Mouse (Mus musculus): Measurements from ENCODE around the gene Tead1. TPM values are rescaled to one million over a fixed set of nuclear protein-coding genes. Genes with fewer than 3 reads are reported as not detected.

Tead1 gene
- polyA plus RNA-seq, 1 experiment from 2014 or later, result 2.1 TPM

DNA sequence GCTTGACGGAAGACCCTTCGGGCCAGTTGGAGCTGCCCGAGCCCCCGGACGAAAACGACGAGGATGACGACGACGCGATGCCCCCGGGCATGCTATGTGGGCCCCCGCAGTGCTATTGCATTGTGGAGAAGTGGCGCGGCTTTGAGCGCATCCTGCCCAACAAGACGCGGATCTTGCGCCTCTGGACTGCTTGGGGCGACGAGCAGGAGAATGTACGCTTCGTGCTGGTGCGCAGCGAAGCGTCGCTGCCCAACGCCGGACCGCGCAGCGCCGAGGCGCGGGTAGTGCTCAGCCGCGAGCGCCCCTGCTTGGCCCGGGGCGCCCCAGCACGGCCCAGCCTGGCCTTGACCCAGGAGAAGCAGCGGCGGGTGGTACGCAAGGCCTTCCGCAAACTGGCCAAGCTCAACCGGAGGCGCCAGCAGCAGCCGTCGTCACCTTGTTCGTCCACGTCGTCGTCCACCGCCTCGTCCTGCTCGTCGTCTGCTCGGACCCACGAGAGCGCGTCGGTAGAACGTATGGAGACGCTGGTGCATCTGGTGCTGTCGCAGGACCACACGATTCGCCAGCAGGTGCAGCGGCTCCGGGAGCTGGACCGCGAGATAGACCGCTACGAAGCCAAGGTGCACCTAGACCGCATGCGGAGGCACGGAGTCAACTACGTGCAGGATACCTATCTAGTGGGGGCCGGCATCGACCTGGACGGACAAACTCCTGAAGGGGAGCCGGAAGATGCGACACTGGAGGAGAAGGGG, 275.4 kb downstream of the Tead1 start:
- Histone ChIP-seq H3K9ac (replicated peaks) (no peak overlapping the region), H3K27me3 (ENCODE audit: insufficient read depth, low read length) (peaks cover 43% of the 10 kb centered on the region), H3K36me3 (replicated peaks; ENCODE audit: insufficient read depth, low read length) (no peaks in the 10 kb centered on the region), H3K27ac (ENCODE audit: low read depth) (no peak overlapping the region), H3K4me2 (ENCODE audit: low read depth, low read length) (peak overlapping the region; percentile 67), H3K9me3 (ENCODE audit: low read length) (no peaks in the 10 kb centered on the region), H3K4me1 (ENCODE audit: insufficient read depth) (peaks cover 9% of the 10 kb centered on the region), H3K4me3 (ENCODE audit: low read depth, low read length) (peak overlapping the region; percentile 37)
- TF ChIP-seq EP300 (IDR thresholded peaks at IDR 0.05; ENCODE audit: low read depth) (no peak), CTCF (IDR thresholded peaks at IDR 0.05; ENCODE audit: low read depth) (no peak)
- 3% methylated on average over 78 of the region's 82 CpGs for WGBS (ENCODE audit: insufficient replicate concordance)
- ATAC-seq (no peak), DNase-seq (no peak)

DNA sequence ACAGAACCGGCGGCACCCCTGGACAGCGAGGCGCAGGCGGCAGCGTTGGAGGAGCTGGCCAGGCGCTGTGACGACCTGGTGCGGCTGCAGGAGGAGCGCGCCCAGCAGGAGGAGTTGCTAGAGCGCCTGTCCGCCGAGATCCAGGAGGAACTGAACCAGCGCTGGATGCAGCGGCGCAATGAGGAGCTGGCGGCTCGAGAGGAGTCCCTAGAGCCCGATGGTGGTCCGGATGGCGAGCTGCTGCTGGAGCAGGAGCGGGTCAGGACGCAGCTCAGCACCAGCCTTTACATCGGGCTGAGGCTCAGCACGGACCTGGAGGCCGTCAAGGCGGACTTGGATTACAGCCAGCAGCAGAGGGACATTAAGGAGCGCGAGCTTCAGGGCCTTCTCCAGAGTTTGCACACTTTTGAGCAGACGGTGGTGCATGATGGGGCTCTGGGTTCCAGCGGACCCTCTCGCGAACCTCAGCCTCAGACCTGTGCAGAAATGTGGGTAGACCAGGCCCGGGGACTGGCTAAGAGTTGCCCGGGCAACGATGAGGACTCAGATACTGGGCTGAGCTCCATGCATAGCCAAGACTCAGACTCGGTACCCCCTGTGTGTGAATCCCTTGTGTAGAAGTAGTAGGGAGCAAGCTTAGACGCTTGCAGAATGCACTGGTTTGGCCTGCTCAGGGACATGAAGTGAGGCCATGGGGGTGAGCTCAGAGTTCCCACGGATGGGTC, 276.1 kb downstream of the Tead1 start:
- H3K27me3 ChIP-seq (ENCODE audit: insufficient read depth, low read length), result peaks cover 43% of the 10 kb centered on the region
- no peak overlapping the region for H3K9ac ChIP-seq (replicated peaks)
- 6% methylated on average over 40 of the region's 40 CpGs for WGBS (ENCODE audit: insufficient replicate concordance)
- ATAC-seq, result no peak
- no peak overlapping the region for H3K27ac ChIP-seq (ENCODE audit: low read depth)
- no peaks in the 10 kb centered on the region for H3K36me3 ChIP-seq (replicated peaks; ENCODE audit: insufficient read depth, low read length)
- no peaks in the 10 kb centered on the region for H3K9me3 ChIP-seq (ENCODE audit: low read length)
- TF ChIP-seq CTCF (IDR thresholded peaks at IDR 0.05; ENCODE audit: low read depth), result no peak
- no peak for TF ChIP-seq EP300 (IDR thresholded peaks at IDR 0.05; ENCODE audit: low read depth)
- DNase-seq, result peak; percentile 16
- peak overlapping the region; percentile 37; the same call in 1 of the 2 replicates for H3K4me3 ChIP-seq (ENCODE audit: low read depth, low read length)
- peaks cover 9% of the 10 kb centered on the region for H3K4me1 ChIP-seq (ENCODE audit: insufficient read depth)
- H3K4me2 ChIP-seq (ENCODE audit: low read depth, low read length), result peak overlapping the region; percentile 67

DNA sequence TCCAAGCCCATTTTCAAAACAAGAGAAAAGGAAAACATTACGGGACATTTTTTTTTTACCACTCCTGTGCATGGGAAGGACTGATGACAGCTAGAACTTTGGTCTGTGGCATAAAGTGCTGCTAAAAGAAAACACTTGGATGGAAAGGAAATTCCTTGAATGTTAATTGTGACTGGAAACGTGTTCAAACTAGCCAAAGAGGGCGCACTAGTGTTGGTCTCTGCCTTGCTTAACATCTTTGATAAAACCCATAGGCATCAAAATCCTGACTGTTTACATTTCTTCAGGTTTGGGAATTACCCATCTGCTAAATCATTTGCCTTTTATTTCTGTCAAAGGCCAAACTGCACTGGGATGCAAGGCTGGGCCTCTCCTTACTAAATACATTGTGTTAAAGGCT, 276.8 kb downstream of the Tead1 start:
- Histone ChIP-seq H3K36me3 (replicated peaks; ENCODE audit: insufficient read depth, low read length) (no peaks in the 10 kb centered on the region), H3K4me3 (ENCODE audit: low read depth, low read length) (no peak overlapping the region), H3K4me1 (ENCODE audit: insufficient read depth) (peaks cover 9% of the 10 kb centered on the region), H3K27ac (ENCODE audit: low read depth) (no peak overlapping the region), H3K9ac (replicated peaks) (no peak overlapping the region), H3K27me3 (ENCODE audit: insufficient read depth, low read length) (peaks cover 43% of the 10 kb centered on the region), H3K4me2 (ENCODE audit: low read depth, low read length) (no peak overlapping the region), H3K9me3 (ENCODE audit: low read length) (no peaks in the 10 kb centered on the region)
- WGBS (ENCODE audit: insufficient replicate concordance), result 38% methylated on average over 3 of the region's 3 CpGs
- TF ChIP-seq CTCF (IDR thresholded peaks at IDR 0.05; ENCODE audit: low read depth), result no peak
- TF ChIP-seq EP300 (IDR thresholded peaks at IDR 0.05; ENCODE audit: low read depth), result no peak
- DNase-seq (no peak), ATAC-seq (no peak)

Small RNA genes within 50 kb of the gene (microRNA-seq; reads per million reads assigned to microRNA genes)
- not detected for gene Gm44462

Data from liver, postnatal 0 days (tissue).